Mouse (Mus musculus): ENCODE data around the gene Hist1h3h.

- TF ChIP-seq POLR2A (IDR thresholded peaks at IDR 0.05; ENCODE audit: low read depth, low read length) = no peak
- TF ChIP-seq CTCF (IDR thresholded peaks at IDR 0.05; ENCODE audit: extremely low read depth, insufficient read depth, insufficient read length, insufficient replicate concordance) = no peak
These were observed 5.8 kb downstream of the Hist1h3h start for GRCm38 (mm10) chr13:21722993-21723836.

Measured in spleen, adult 2 months (tissue).